7 mouse cellular contexts compared by ENCODE assay signal in the genomic region with DNA sequence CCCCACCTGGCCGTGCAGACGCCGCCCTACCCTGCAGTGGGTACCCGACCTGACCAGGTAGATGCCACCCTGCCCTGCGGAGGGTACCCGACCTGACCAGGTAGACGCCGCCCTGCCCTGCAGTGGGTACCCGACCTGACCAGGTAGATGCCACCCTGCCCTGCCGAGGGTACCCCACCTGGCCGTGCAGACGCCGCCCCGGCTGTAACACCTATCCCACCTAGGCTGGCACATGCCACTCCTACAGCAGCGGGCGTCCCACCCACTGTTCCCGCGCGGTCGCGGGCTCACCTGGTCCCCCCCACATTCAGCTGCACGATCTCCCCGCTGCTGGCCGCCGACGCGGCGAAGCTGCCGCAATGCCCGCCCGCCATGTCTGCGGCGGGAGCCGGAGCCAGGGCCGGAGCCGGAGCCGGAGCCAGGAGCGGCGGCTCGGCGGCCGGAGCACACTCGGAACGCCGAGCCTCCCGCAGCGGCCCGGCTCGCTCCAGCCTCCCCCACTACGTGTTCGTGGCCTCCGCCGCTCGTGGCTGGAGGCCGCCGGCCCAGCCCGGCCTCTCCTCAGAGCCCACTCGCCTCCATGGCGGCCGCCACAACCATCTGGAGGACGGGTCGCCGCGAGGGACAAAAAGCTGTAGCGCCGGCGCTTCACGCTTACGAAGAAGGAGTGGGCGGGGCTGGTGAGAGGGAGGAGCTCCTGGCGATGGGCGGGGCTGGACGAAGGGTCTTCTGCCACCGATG. TPM values are rescaled to one million over a fixed set of nuclear protein-coding genes. Genes with fewer than 3 reads are reported as not detected.
DNase-seq lines count a peak whose midpoint lies in the region; ATAC-seq and TF ChIP-seq lines count a peak whose summit lies in the region.

TSS of gene Kctd3 (minus strand) at position 603 of the 741 bp plus-strand sequence.

- H3K36me3 ChIP-seq in embryonic facial prominence, embryonic 10.5 days (replicated peaks) = peaks cover 15% of the 10 kb centered on the region
- 0 out of 2 replicates have a peak, but pooled peaks cover 7% of the 10 kb centered on the region for H3K36me3 ChIP-seq in intestine, postnatal 0 days (ENCODE audit: control insufficient read depth, insufficient read depth)
- H3K36me3 ChIP-seq in midbrain, embryonic 12.5 days = no peaks in the 10 kb centered on the region
- H3K36me3 ChIP-seq in small intestine, adult 2 months (ENCODE audit: control insufficient read depth, insufficient read depth, low read length) = no peaks in the 10 kb centered on the region

- peaks cover 3% of the 10 kb centered on the region; the same call in 1 of the 2 replicates for H3K27me3 ChIP-seq in embryonic facial prominence, embryonic 10.5 days (replicated peaks; ENCODE audit: low read depth, poor library complexity, severe bottlenecking)
- H3K27me3 ChIP-seq in intestine, postnatal 0 days (replicated peaks; ENCODE audit: control insufficient read depth, insufficient read depth, low read length) = no peaks in the 10 kb centered on the region
- no peaks in the 10 kb centered on the region for H3K27me3 ChIP-seq in midbrain, embryonic 12.5 days
- no peaks in the 10 kb centered on the region for H3K27me3 ChIP-seq in small intestine, adult 2 months (ENCODE audit: control insufficient read depth, insufficient read depth, low read length)

- peak within 1 kb of the TSS; percentile 90 for H3K4me2 ChIP-seq in intestine, postnatal 0 days (replicated peaks; ENCODE audit: low read depth)
- H3K4me2 ChIP-seq in midbrain, embryonic 12.5 days (replicated peaks) = peak within 1 kb of the TSS; percentile 99

- ATAC-seq in intestine, postnatal 0 days = peak; percentile 85
- ATAC-seq in midbrain, embryonic 12.5 days (ENCODE audit: low FRiP score, low read depth) = peak; percentile 88

- WGBS in embryonic facial prominence, embryonic 10.5 days = under 1% methylated on average over 74 of the region's 74 CpGs
- under 1% methylated on average over 74 of the region's 74 CpGs for WGBS in intestine, postnatal 0 days
- under 1% methylated on average over 72 of the region's 74 CpGs for WGBS in midbrain, embryonic 12.5 days
- under 1% methylated on average over 74 of the region's 74 CpGs for WGBS in small intestine, adult 2 months

- peak; percentile 61; the same call in 1 of the 2 replicates for TF ChIP-seq POLR2A in small intestine, adult 2 months (IDR thresholded peaks at IDR 0.05; ENCODE audit: low read depth, low read length)

- peaks cover 26% of the 10 kb centered on the region for H3K4me1 ChIP-seq in embryonic facial prominence, embryonic 10.5 days
- H3K4me1 ChIP-seq in intestine, postnatal 0 days (replicated peaks; ENCODE audit: control insufficient read depth, insufficient read depth, low read length) = peaks cover 6% of the 10 kb centered on the region; the same call in 1 of the 2 replicates
- peaks cover 27% of the 10 kb centered on the region for H3K4me1 ChIP-seq in midbrain, embryonic 12.5 days
- H3K4me1 ChIP-seq in small intestine, adult 2 months (ENCODE audit: control insufficient read depth, insufficient read depth, insufficient read length, low read length) = peaks cover 3% of the 10 kb centered on the region; the same call in 1 of the 2 replicates

- peak within 1 kb of the TSS; percentile 86 for H3K4me3 ChIP-seq in embryonic facial prominence, embryonic 10.5 days
- peak within 1 kb of the TSS; percentile 87 for H3K4me3 ChIP-seq in intestine, postnatal 0 days (ENCODE audit: low read depth, low read length)
- H3K4me3 ChIP-seq in midbrain, embryonic 12.5 days = peak within 1 kb of the TSS; percentile 99
- peak within 1 kb of the TSS; percentile 94 for H3K4me3 ChIP-seq in small intestine, adult 2 months (ENCODE audit: low read depth, low read length)

- no peaks in the 10 kb centered on the region for H3K9me3 ChIP-seq in embryonic facial prominence, embryonic 10.5 days
- H3K9me3 ChIP-seq in intestine, postnatal 0 days (ENCODE audit: control insufficient read depth) = no peaks in the 10 kb centered on the region
- H3K9me3 ChIP-seq in midbrain, embryonic 12.5 days = no peaks in the 10 kb centered on the region

- intact Hi-C loops in left cerebral cortex, postnatal 4 days (cut with DNase I) = no loop called here

- peak; percentile 99 for DNase-seq in adrenal gland, postnatal 10 days
- DNase-seq in embryonic facial prominence, embryonic 10.5 days (ENCODE audit: low spot score) = peak; percentile 97
- no peak for DNase-seq in gonadal fat pad, adult 2 months (ENCODE audit: low read depth)
- DNase-seq in left cerebral cortex, postnatal 4 days = peak; percentile 99

- H3K9ac ChIP-seq in intestine, postnatal 0 days (ENCODE audit: low read depth, low read length) = peak within 1 kb of the TSS; percentile 86
- peak within 1 kb of the TSS; percentile 93 for H3K9ac ChIP-seq in midbrain, embryonic 12.5 days (replicated peaks)

- no peak for TF ChIP-seq CTCF in intestine, postnatal 0 days (IDR thresholded peaks at IDR 0.05; ENCODE audit: low read depth)
- TF ChIP-seq CTCF in small intestine, adult 2 months (IDR thresholded peaks at IDR 0.05; ENCODE audit: extremely low read depth, insufficient read length, insufficient replicate concordance, low read depth, low read length) = no peak

- H3K27ac ChIP-seq in embryonic facial prominence, embryonic 10.5 days (replicated peaks) = peak within 1 kb of the TSS; percentile 95
- H3K27ac ChIP-seq in intestine, postnatal 0 days (ENCODE audit: low read depth, low read length) = peak within 1 kb of the TSS; percentile 66
- H3K27ac ChIP-seq in midbrain, embryonic 12.5 days (replicated peaks) = peak within 1 kb of the TSS; percentile 74
- no peak within 1 kb of the TSS for H3K27ac ChIP-seq in small intestine, adult 2 months (ENCODE audit: insufficient read depth, low read depth, low read length)

RNA-seq across cellular contexts. Expression of gene Kctd3, which starts in this region (rescaled TPM):
- total RNA-seq in adrenal gland, postnatal 10 days (2021) = 10 to 100 TPM; 47.7 to 53.3 TPM
- polyA plus RNA-seq in embryonic facial prominence, embryonic 10.5 days (2016; fragmentation: Nextera tagmentation; extraction: Ambion mirVana) = 28.1 and 31.0 TPM in 2 replicates
- polyA plus RNA-seq in gonadal fat pad, adult 2 months (2012; rRNA removed) = 45.8 and 61.4 TPM in 2 replicates
- 9.3 and 9.9 TPM in 2 replicates for polyA plus RNA-seq in intestine, postnatal 0 days (2015; fragmentation: Nextera tagmentation; extraction: Ambion mirVana)
- 100 to 1,000 TPM; 105 to 116 TPM for total RNA-seq in left cerebral cortex, postnatal 4 days (2021)
- 41.1 and 43.9 TPM in 2 replicates for polyA plus RNA-seq in midbrain, embryonic 12.5 days (2016; fragmentation: Nextera tagmentation; extraction: Ambion mirVana)
- polyA plus RNA-seq in small intestine, adult 2 months (2012; rRNA removed) = 19.6 and 30.6 TPM in 2 replicates
